Mouse (Mus musculus) B cell, adult 2 months (primary cell): ENCODE data around the gene Smarcal1.

Experiments used
- DNase-seq, 2 experiments: peaks; one replicate each; pipeline ENCODE4 v3.0.0; 2022

Gene Smarcal1

DNA sequence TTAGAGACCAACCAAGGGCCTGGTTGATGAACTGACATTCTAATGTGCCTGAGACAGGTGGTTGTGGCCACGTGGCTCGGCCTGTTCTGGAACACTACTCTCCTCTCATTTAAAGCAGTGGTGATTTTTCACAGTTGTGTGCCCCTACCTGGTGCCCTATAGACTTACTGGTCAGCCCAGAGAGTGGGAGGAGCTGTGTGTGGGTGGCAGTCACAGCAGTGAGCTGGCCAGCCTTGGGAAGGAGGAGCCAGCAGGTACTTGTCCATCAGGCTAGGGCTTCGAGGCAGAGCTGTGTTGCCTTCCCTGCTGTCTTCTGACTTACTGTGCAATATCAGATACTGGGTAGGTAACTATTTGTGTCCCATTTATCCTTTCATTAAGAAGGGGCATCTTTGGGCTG lies 9.3 kb downstream of the Smarcal1 start:
- DNase-seq = no peak

DNA sequence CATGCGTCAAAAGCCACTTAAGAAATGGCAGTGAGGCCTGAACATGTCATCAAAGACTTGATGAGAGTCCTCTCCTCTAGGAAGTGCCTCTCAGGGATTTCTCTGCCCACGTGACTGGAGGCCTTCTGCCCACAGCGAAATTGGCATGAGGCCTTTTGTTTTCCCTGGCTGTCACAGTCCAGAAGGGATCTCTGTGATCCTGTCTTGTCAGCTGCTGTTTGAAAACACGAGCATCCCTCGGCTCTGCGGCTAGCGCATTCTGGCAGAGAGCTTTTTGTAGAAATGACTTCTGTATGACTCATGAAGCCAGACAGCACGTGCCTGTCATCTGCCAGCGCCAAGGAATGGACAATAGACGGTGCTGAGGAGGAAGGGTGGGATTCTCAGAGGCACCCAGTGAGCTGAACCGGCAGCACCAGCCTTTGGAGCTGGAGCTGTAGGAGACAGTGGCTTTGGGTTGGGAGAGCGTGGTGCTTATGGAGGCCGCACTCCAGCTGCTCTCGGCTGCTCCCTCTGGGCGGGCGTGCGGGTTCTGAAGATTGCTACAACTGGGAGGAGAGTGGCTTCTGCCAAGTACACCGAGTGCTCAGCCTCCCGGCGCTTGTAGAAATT lies 10.4 kb downstream of the Smarcal1 start:
- DNase-seq = no peak

DNA sequence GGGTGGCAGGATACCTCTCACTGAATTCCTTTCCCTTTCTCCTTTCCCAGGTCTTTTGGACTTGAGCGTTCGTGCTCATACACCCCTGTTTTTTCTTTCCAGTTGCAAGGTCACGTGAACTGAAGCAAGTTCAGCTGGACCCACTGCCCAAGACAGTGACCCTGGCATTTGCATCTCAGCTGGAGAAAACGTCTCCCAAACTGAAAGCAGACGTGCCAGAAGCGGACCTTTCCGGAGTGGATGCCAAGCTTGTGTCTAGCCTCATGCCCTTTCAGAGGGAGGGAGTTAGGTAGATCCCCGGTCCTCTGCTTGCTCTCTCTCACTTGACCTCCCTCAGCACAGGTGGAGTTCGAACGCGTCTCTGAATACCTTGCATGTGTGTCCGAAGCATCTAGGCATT lies 12.6 kb downstream of the Smarcal1 start:
- no peak for DNase-seq

DNA sequence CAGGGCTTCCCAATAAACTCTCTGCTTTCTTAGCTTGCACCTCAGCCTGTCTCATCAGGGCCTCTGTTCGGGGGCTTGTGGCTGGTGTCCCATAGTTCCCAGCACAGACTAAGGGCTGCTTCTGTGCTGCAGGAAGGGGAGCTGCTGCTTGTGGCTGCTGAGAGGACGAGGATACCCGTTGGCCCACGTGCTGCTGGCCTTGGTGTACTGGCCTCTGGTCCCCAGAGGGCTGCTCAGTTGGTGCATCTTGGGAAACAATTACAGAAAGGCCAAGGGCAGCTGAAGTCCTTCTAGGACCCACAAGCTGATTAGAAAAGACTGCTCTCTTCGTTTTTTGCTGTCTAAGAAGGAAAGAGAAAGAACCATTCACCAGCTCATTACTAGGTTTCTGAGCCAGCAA lies 13.2 kb downstream of the Smarcal1 start:
- DNase-seq = no peak

DNA sequence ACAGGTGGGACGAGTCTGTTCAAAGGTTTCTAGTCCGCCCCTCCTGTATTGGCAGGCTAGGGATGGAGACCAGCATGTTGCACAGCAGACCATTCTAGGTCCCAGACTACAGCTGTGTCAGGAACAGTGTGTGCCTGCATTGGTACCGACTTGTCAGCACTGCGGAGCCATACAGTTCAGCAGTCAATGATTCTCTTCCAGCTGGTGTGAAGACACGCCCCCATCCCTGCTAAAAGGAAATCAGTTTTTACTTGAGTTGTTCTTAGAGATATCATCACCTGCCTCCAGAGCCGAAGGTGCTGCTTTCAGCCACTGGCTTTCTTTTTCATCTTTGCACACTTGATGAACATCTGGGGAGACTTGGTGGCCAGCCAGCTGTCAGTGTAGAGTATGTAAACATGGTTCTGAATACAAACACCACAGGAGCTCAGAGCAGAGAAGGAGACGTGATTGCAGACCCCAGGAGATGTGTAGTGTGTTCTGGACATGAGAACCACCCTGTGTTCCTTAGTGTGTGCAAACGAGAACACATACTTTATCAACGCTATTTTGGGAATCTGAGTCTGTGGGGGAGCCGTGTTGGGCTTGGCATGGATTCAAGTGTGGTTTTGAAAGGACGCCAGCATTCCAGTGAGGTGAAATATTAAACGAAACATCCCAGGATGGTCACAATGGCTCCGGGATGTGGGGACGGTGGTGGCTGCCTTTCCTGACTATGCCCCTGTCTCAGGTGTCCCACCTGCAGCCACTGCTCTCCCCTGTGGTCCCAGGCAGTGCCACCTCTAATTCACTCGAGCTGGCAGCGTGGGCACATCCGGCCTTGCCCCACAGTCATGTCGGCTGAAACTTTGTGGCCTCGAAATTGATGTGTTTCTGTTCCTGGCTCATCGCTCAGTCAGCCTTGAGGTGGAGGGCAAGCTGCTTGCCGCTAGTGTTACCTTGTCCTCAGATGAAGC lies 16.4 kb downstream of the Smarcal1 start:
- DNase-seq = no peak

DNA sequence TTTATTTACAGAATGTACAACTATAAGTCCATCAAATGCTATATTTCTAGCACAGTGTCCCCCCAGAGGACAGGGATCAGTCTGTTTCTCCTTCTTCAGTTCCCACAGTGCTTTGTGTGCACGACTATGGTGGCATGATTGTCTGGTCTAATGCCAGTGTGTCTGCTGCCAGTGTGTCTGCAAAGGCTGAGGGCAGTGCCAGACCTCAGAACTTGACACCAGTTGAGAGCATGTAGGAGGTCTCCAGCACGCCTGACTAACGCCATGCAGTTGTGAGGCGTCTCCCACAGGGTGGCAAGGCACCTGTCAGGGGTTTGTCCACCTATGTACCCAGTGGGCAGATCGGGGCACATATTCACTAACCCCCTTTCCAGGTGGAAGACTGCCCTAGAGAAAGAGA lies 17.7 kb downstream of the Smarcal1 start:
- DNase-seq = no peak

- no peak for DNase-seq
Observed at GRCm38 (mm10) chr1:72601233-72601632, 18.2 kb downstream of the Smarcal1 start.

GRCm38 (mm10) chr1:72602186-72602585 lies 19.1 kb downstream of the Smarcal1 start:
- DNase-seq = no peak

GRCm38 (mm10) chr1:72602803-72603202 lies 19.8 kb downstream of the Smarcal1 start:
- DNase-seq = no peak

- no peak for DNase-seq
Observed at GRCm38 (mm10) chr1:72606186-72606673, 23.2 kb downstream of the Smarcal1 start.

DNA sequence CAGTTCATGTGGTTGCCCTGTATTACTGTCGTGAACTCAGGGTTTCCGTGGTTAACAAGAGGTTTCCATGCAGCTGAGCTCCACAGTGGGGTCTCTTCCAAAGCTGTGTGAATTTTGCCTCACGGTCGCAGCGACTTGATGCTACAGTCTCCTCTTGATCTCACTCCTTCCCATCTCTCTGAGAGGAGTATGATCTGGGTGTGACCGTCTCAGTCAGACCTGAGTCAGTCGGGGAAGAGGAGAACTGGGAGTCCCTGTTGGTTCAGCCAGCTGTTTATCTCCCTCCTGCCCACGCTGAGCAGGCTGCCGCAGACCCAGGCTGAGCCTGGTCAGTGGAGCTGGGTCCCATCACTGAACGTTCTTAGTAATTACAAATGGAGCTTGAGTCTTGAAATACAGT lies 26.1 kb downstream of the Smarcal1 start:
- no peak for DNase-seq

DNA sequence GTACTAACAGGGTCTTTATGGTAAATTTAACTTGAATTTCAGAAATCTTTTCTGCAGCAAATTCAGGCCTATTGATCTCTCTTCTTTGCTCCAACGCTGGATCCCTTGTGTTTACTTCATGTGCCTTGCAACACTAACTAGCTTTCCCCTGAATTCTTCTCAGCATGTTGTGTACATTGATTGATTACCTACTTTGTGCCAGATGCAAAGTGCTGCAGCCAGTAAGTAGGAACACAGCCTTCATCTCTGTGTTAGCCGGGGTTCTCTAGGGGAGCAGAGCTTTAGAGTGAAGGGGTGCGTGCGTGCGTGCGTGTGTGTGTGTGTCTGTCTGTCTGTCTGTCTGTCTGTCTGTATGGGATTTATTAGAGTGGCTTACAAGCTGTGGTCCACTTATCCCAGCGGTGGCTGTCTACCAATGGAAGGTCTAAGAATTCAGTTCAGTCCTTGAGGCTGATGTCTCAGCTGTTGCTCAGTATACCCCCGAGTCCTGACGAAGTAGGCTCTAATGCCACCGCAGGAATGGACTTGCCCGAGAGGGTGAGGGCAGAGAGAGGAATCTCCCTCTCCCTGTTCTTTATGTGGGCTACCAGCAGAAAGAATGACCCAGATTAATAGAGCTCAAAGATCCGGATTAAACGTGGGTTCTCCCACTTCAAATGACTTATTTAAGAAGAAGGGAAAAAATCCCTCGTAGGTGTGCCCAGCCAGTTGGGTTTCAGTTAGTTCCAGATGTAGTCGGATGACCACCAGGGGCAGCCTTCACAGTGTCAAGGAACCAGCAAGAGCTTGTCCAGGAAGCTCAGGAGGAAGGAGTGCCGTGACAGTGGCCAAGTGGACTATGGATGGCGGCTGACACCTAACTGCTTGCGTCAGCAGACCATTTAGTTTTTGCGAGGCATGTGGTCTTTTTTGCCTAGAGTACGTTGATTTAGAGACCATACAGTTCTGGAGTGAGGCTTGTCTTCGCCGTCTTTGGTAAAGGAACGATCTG lies 27.1 kb downstream of the Smarcal1 start:
- DNase-seq = no peak

DNA sequence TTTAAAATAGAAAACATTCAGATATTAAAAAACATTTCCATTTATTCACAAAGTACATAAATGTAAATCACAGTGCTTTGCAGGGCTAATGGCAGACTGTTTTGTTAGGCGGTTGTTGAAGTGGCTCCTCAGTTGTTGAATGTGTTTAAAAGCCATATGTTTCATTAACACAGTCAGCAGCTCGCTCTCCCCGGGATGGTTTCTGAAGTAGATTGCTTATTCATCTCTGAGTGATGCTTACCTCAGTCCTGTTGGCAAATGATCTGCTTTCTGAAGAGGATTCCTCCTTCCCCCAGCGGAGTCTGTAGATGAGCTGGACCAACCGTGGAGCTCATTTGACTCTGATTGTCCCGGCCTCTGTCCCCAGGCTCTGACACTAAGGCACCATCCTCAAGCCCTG lies 29.1 kb downstream of the Smarcal1 start:
- no peak for DNase-seq

DNA sequence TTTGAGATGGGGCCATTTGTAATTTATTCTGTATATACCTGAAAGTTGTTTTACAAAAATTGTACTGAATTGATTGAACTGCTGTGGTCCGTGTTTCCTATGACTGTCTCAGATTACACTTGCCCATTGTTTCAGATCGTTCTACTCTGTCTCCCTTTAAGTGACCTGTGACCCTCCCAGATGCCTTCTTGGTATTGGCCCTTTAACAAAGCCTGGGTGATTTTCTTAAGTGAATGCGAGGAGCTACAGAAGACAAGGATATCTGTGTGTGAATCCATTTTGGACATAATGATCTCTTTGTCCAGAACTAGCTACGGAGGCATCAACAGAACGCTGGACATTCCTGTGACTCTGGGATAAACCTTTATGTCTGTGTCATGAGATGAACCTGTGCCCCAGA lies 52.2 kb downstream of the Smarcal1 start:
- DNase-seq = no peak

DNA sequence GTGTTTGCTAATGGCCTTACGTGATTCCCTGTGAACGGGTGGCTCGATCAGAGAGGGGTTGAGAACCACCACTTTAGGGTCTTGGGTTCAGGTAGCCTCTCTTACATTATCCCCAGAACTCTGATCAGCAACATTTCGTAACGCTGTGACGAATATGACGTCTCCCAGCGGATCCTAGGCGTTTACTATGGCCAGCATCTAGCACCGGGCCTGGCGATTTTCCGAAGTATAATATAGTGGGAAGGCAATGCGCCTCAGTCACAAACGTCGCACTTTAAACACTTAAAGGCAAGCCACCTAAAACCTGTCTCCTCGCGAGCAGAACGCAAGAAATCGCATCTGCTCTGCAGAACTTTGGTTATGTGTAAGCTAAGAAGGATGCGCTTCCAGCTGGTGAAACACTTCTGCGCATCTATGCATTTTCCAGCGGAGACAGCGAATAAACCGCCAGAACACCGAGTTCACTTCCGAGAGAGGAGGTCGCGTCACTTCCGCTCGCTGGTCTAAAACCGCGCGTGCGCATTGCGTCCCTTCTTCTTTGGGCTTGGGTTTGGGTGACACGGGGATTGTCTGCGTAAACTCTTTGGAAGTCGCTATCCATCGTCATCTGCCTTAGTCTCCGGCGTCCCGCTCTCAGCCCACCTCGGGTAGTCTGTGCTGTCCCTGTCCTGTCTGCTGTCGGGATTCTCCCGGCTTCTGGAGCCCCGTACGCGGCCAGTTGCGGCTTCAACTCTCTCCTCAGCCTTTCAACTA lies 57.8 kb downstream of the Smarcal1 start:
- DNase-seq = no peak

DNA sequence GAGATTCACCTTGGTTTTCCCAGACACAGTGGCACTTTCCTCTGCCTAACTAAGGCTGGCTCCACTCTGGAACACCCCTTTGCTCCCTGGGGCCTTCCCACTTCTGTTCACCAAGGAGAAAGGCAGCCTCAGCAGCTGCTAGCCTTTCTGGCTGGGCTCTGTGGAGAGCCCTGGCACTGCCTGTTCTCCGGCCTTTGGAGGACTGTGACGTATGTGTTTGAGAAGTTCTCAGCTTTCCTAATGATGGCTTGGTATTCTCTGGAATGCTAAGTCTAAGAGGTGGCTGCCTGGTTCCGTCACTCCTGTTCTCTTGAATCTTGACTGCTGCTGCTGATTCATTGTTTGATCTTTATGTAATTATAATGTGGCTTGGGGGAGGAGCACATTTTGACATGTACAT lies 90.0 kb downstream of the Smarcal1 start:
- DNase-seq = no peak
